Mouse (Mus musculus) lung, postnatal 36 days (tissue): ENCODE measurements at regions not wholly inside any gene's neighbourhood (a gene's known extent, or its start where the extent isn't known, plus 50 kb on each side); places are given as distances from the start of the nearest gene placed in this dataset.

Experiments
- DNase-seq: peaks from one replicate; pipeline ENCODE4 v3.0.0; 2022; ENCODE audit warnings: mixed read lengths

GRCm38 (mm10) chr4:35477211-35478005 is 251.4 kb upstream of the C9orf72 start:
- DNase-seq = peak; percentile 1

GRCm38 (mm10) chr4:35474020-35474419 is 248.0 kb upstream of the C9orf72 start:
- no peak for DNase-seq
